Mouse (Mus musculus) inflammation-experienced regulatory T-cells (primary cell): ENCODE data around the gene Ttc23. TPM values are rescaled to one million over a fixed set of nuclear protein-coding genes. Genes with fewer than 3 reads are reported as not detected.

Experiments
- polyA plus RNA-seq, 2 experiments: library from polyadenylated mRNA; unstranded; fragments of 100-300 nt; shearing (Covaris generic); gene quantifications; one replicate each; pipeline ENCODE4 v1.2.1; 2017

The Ttc23 gene
- 1 to 10 TPM; 3.0 to 3.3 TPM for polyA plus RNA-seq

GRCm38 (mm10) chr7:67647277-67647676 lies at the start of gene Ttc23:
Ttc23 (plus strand) TSS chr7:67647410.

GRCm38 (mm10) chr7:67644833-67645680 lies 2.2 kb upstream of the Ttc23 start, which contains the start of gene Lrrc28:
Lrrc28 (minus strand) TSS chr7:67645268.

GRCm38 (mm10) chr7:67759629-67759995 lies 112.4 kb downstream of the Ttc23 start, which contains the start of gene Synm:
Synm (minus strand) TSS chr7:67759742.

Other genes with a start within 250 kb of the Ttc23 start
- gene Lrrc28, start 2.1 kb upstream of the Ttc23 start, polyA plus RNA-seq, result 10 to 100 TPM; 20.1 to 26.1 TPM
- gene Synm, start 112.3 kb downstream of the Ttc23 start, polyA plus RNA-seq, result 1 to 10 TPM in 1 of 2 experiments, under 1 TPM in 1; 0.10 to 1.1 TPM